Mouse (Mus musculus) left cerebral cortex, postnatal 25 days (tissue): ENCODE data around the gene Kcnj9. TPM values are rescaled to one million over a fixed set of nuclear protein-coding genes. Genes with fewer than 3 reads are reported as not detected.

Experiments used
- DNase-seq, 2 experiments: peaks; one replicate each; pipeline ENCODE4 v3.0.0; 2022; ENCODE audit warnings: low spot score in 2 of 2, mixed read lengths in 1 of 2
- intact Hi-C: fragments of 180-260 bp; cut with DNase I; formaldehyde crosslinking; loops from one replicate; pipeline ENCODE4 v1.15.1; 2025
- total RNA-seq, 2 experiments: library from RNA; stranded (reverse); gene quantifications; 2 replicates each; pipeline ENCODE4 v1.2.3; 2021

The Kcnj9 gene
- total RNA-seq, 2 experiments from 2014 or later: 126 to 139 TPM

DNA sequence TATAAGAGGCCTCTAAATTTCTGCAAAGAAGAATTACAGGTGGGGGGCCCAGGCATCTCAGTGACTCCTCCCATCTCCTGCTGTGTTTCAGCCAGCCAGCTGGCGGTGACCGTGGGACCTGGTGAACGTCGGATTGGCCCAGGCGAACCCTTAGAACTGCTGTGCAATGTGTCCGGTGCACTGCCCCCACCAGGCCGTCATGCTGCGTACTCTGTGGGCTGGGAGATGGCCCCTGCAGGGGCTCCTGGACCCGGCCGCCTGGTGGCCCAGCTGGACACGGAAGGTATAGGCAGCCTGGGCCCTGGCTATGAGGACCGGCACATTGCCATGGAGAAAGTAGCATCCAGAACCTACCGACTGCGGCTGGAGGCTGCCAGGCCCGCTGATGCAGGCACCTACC lies 11.2 kb downstream of the Kcnj9 start:
- intact Hi-C loops: no loop called here
- peak in 1 of 2 experiments; percentile 26 for DNase-seq

GRCm38 (mm10) chr1:172317431-172317830 lies 11.7 kb downstream of the Kcnj9 start:
- DNase-seq: peak in 1 of 2 experiments; percentile 6
- intact Hi-C loops: no loop called here

DNA sequence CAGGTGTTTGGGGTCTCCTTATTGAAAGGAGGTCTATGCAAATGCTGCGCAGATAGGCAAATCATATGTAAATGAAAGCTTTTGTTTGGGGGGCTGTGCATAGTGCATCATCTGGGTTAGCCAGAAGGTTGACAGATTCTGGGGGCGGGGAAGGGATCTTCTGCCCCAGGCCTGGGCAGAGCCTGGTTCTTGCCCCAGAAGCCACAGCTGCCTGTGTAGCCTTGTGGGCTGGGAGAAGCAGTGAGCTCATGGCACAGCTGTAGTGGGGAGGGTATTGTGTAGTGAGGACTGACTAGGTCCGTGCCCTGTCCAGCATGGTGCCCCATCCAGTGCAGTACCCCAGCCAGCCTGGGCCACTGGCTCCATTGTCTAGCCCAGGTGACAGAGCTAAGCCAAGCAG lies 14.2 kb downstream of the Kcnj9 start:
- intact Hi-C loops: loop anchor here (5.0 kb wide), 1 partner anchor 268 kb away; no protein-coding TSS in a partner anchor
- peak; percentile 21 to 46 for DNase-seq

- DNase-seq: peak; percentile 51 to 72
- intact Hi-C loops: loop anchor here (5.0 kb wide), 1 partner anchor 267 kb away; no protein-coding TSS in a partner anchor
Measured at GRCm38 (mm10) chr1:172313613-172314411, 15.3 kb downstream of the Kcnj9 start.

DNA sequence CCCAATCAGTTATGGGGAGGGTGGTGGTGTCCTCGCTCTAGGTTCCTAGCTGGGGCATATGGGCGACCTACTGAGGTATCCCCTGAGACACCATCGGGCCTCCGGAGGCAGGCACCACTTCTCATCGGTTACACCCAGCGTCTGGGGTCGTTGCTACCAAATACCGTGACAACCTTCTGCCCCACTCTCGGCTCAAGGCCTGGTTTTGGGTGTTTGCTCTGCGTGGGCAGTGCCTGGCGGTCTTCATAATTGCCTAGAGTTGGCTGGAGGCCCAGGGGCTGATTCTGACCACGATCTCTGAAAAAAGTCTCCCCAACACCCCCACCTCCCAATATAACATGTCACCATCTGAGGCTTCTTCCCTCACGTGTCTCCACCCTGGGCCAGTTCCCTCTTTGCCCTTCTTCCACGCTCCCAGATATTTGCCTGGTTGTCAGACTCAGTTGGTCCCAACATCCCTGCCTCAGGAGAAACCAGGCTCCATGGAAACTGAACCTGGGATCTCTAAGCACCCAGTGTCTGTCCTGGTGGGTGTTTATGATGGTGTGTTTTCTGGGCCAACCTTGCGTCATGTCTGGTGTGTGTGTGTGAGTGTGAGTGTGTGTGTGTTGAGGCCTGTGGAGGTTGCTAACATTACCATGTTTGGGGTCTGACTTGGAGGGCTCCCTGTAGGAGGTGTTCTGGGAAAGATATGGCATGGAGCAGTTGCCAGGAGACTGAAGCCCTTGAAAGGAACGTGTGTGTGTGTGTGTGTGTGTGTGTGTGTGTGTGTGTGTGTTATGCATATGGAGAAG lies 16.2 kb downstream of the Kcnj9 start:
- peak; percentile 63 to 89 for DNase-seq
- intact Hi-C loops: loop anchor here (5.0 kb wide), 1 partner anchor 266 kb away; no protein-coding TSS in a partner anchor

GRCm38 (mm10) chr1:172311921-172312767 lies 17.0 kb downstream of the Kcnj9 start:
- DNase-seq: peak; percentile 73 to 79
- intact Hi-C loops: loop anchor here (2.0 to 5.0 kb wide), 3 partner anchors 105 to 265 kb away; partner anchors contain the start of genes Dcaf8 and Pea15a

DNA sequence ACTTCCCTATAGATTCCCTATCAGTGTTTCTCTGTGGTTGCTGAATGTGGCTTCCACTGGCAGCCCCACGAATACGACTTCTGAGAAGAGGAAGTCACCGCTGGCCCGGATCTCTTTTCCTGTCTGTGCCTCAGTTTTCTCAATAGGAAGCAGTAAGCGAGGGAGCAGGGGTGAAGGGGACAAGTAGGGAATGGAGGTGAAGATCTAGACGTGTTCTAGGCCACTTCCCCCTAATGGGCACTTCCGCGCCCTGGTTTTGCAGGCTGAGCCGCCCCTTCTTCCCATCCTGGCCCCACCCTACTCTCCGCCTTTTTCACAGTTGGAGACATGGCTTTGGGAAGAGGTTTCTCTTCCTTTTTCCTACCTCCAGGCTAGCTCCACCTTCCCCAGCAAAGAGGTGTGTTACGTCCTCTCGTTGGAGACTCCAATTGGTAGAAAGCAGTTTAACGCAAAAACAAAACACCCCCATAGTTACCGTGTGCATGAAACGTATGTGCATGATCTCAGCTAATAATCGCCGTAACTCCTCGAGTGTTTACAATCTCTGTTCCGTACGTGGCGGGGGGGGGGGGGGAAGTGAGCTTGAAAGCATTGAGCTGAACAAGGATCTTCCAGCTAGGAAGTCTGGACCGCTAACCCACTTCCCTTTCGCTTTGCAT lies 17.7 kb downstream of the Kcnj9 start:
- DNase-seq: peak in 1 of 2 experiments; percentile 88
- intact Hi-C loops: loop anchor here (2.0 to 5.0 kb wide), 3 partner anchors 105 to 264 kb away; partner anchors contain the start of genes Dcaf8 and Pea15a

DNA sequence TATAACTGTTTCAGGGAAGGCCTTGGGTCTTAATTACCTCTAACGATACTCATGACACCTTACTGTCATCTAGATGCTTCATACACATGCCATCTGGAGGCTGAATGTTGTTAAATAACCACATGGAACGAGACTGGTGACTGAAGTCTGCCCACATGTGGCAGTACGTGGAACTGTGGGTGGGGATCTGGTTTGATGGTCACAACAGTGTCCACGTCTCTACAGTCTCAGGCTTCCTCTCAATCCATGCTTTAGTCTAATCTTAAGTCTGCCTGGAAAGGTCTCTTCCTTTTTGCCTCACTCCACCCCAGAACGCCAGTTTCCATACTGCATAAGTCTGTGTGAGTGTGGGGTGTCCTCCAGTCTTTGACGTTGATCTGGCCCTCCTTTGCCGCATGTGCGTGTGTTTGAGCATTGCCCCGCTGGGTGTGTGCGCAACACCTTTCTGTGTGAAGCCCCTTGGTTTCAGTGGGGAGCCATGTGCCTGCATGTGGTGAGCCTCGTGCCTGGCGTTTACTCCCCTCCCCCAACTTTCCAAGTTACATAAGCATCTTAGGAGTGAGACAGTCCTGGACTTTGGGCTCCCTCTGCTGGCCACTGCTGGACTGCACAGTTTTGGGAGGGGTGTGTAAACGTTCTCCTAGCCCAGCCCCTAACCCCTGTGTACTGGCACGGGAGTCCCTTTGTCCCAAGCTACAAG lies 19.3 kb downstream of the Kcnj9 start:
- peak; percentile 92 to 95 for DNase-seq
- intact Hi-C loops: loop anchor here (1.0 to 5.0 kb wide), 8 partner anchors 17 to 263 kb away; partner anchors contain the start of genes Dcaf8 and Pea15a

DNA sequence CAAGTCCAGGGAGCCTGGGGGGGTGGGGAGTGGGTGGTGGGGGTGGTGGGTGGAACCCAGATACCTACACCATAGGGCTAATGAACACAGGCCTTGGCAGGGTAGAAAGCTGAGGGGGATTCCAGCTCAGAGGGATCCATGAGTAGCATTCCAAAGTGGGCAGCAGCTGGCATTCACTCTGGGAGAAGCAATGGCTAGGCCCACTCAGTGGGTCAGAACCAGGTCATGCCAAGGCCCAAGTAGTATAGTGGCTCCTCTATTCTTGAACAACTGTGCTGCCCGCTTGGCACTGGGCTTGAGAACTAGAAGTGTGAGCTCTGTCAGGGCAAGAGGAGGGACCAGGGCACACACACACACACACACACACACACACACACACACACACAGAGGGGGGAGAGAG lies 20.7 kb downstream of the Kcnj9 start:
- DNase-seq: no peak
- intact Hi-C loops: loop anchor here (2.0 kb wide), 2 partner anchors 16 to 28 kb away; no protein-coding TSS in a partner anchor

GRCm38 (mm10) chr1:172307936-172308335 lies 21.2 kb downstream of the Kcnj9 start:
- intact Hi-C loops: loop anchor here (2.0 kb wide), 2 partner anchors 15 to 27 kb away; no protein-coding TSS in a partner anchor
- no peak for DNase-seq

GRCm38 (mm10) chr1:172306885-172307284 lies 22.2 kb downstream of the Kcnj9 start:
- intact Hi-C loops: no loop called here
- peak in 1 of 2 experiments; percentile 22 for DNase-seq

DNA sequence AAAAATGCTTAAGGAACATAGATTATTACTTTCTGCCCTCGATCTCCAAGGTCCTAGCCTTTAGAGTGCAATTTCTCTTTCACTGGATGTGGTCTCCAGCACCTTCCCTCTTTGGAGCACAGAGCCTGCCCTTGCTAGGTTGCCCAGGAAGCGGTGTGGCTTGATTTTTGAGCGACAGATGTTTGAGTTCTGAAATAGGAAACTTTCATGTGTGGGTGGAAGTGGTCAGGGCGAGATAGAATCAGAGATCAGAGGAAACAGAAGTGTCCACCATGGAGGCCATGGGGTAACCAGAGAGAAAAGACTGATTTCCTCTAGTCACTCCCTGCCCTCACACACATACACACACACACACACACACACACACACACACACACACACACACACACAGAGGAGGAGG lies 22.9 kb downstream of the Kcnj9 start:
- intact Hi-C loops: no loop called here
- DNase-seq: peak in 1 of 2 experiments; percentile 4

DNA sequence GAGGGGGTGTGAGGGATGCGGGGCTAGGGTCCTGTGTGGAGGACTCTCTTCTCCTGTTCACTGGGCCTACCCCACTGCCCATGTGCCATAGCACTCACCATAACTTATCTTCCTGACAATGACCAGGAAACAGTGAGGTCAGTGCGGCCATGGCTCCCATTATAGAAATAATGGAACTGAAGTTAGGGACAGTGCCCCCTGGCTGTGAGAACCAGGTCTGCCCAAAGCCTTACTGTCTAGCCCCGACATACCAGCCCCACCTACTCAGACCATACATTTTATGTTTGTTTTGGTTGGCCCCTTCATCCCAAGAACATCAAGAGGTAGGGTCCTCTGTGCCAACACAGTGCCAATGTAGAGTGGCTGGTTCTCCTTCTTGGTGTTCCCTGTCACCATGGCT lies 23.5 kb downstream of the Kcnj9 start:
- intact Hi-C loops: no loop called here
- no peak for DNase-seq

- intact Hi-C loops: no loop called here
- DNase-seq: no peak
Measured at GRCm38 (mm10) chr1:172305153-172305552, 24.0 kb downstream of the Kcnj9 start.

- no peak for DNase-seq
- intact Hi-C loops: no loop called here
Measured at GRCm38 (mm10) chr1:172304443-172304842, 24.7 kb downstream of the Kcnj9 start.

DNA sequence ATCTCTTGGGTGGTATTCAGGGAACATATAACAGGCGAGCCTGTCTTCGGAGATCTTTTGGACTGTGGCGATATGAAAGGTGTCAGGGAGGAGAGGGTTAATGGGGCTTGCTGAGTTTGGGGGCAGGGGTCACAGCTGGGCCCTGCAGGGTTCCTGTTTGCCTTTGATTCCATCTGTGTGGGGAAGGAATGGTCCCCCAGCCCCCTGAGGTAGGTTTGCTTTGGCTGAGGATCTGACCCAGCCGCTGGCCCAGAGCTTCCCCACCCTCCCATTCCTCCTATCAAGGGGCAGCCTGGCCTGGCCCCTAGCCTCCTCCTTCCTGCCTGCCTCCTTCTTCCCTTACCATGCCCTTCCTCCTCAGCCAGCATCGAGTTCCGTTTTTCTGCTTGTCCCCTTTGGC lies 26.3 kb downstream of the Kcnj9 start:
- intact Hi-C loops: no loop called here
- DNase-seq: no peak

- no peak for DNase-seq
- intact Hi-C loops: no loop called here
Measured at GRCm38 (mm10) chr1:172302311-172302710, 26.8 kb downstream of the Kcnj9 start.

DNA sequence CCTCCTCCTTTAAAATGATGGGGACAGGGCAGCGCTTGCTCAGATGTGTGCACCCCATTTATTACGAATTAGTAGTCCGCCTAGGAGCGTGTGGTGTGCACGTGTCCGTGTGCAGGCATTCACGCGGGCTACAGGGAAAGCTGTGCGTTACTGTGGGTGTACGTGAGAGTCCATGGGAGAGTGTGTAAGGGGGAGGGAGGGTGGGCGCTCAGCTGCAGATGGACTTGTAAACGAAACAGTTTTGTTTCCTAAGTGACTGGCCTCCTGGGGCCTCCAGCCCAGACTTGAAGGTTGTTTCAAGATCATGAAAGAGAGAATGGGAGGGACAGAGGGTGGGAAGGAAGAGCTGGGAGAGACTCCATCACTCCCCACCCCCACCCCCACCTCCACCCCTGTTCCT lies 27.9 kb downstream of the Kcnj9 start:
- intact Hi-C loops: loop anchor here (2.0 kb wide), 1 partner anchor 20 kb away; no protein-coding TSS in a partner anchor
- DNase-seq: no peak
